Mouse (Mus musculus) neural tube, embryonic 12.5 days (tissue): ENCODE results near the gene Tas2r137. TPM values are rescaled to one million over a fixed set of nuclear protein-coding genes. Genes with fewer than 3 reads are reported as not detected.

Experiments
- ATAC-seq: fragments of 200-750 bp; cut with Nextera tagmentation; 2 replicates; pipeline ENCODE4 v1.8.0; 2017; ENCODE audit warnings: low read depth, mild to moderate bottlenecking, moderate TSS enrichment, moderate library complexity; ENCODE audit not compliant: low FRiP score
- H3K27ac ChIP-seq: fragments of 300-500 bp; sonication (generic); 2 replicates; pipeline ENCODE4 v1.5.1; 2016
- H3K27me3 ChIP-seq: fragments of 300-500 bp; sonication (generic); replicated peaks from 2 replicates; pipeline ENCODE4 v1.6.1; 2016; ENCODE audit warnings: mild to moderate bottlenecking
- H3K36me3 ChIP-seq: fragments of 300-500 bp; sonication (generic); 2 replicates; pipeline ENCODE4 v1.6.1; 2016; ENCODE audit warnings: mild to moderate bottlenecking
- H3K4me1 ChIP-seq: fragments of 300-500 bp; sonication (generic); 2 replicates; pipeline ENCODE4 v1.6.1; 2016
- H3K4me2 ChIP-seq: fragments of 300-500 bp; sonication (generic); replicated peaks from 2 replicates; pipeline ENCODE4 v1.6.1; 2016; ENCODE audit warnings: mild to moderate bottlenecking
- H3K4me3 ChIP-seq: fragments of 300-500 bp; sonication (generic); 2 replicates; pipeline ENCODE4 v1.5.1; 2016
- H3K9ac ChIP-seq: fragments of 300-500 bp; sonication (generic); 2 replicates; pipeline ENCODE4 v1.6.1; 2016; ENCODE audit warnings: mild to moderate bottlenecking
- H3K9me3 ChIP-seq: fragments of 300-500 bp; sonication (generic); 2 replicates; pipeline ENCODE4 v1.6.1; 2016; ENCODE audit warnings: mild to moderate bottlenecking
- WGBS: fragments of 180-500 bp; shearing (Covaris S2); methylation state at CpG from one replicate; pipeline ENCODE4 v1.1.7; 2016; 5-methylcytosine and 5-hydroxymethylcytosine counted together
- polyA plus RNA-seq: library from polyadenylated mRNA; unstranded; fragments of >200 nt; fragmentation: Nextera tagmentation; extraction: Ambion mirVana; gene quantifications from 2 replicates; pipeline ENCODE4 v1.2.1, GENCODE M21; 2016

The Tas2r137 gene
- polyA plus RNA-seq, result not detected in 2 replicates

GRCm38 (mm10) chr6:40490933-40491332 lies at the start of gene Tas2r137:
Gene Tas2r137 (plus strand): TSS chr6:40491233.
- Histone ChIP-seq H3K4me1 (no peaks in the 10 kb centered on the region), H3K36me3 (no peaks in the 10 kb centered on the region), H3K27ac (no peak within 1 kb of the TSS), H3K9ac (no peak within 1 kb of the TSS), H3K9me3 (no peaks in the 10 kb centered on the region), H3K4me2 (no peak within 1 kb of the TSS), H3K27me3 (no peaks in the 10 kb centered on the region), H3K4me3 (no peak within 1 kb of the TSS)
- ATAC-seq, result no peak

- Histone ChIP-seq H3K4me2 (no peak overlapping the region), H3K9me3 (no peaks in the 10 kb centered on the region), H3K36me3 (no peaks in the 10 kb centered on the region), H3K27me3 (no peaks in the 10 kb centered on the region; the same call in none of the 2 replicates), H3K4me3 (no peak overlapping the region), H3K9ac (no peak overlapping the region), H3K27ac (no peak overlapping the region), H3K4me1 (no peaks in the 10 kb centered on the region)
- ATAC-seq, result no peak
- WGBS, result 81% methylated on average over 3 of the region's 3 CpGs
Observed at GRCm38 (mm10) chr6:40441276-40441675, 49.8 kb upstream of the Tas2r137 start.

- H3K36me3 ChIP-seq, result no peaks in the 10 kb centered on the region
- WGBS, result 48% methylated on average over 3 of the region's 3 CpGs
- no peak overlapping the region for H3K4me2 ChIP-seq
- no peak overlapping the region for H3K9ac ChIP-seq
- ATAC-seq, result no peak
- H3K9me3 ChIP-seq, result no peaks in the 10 kb centered on the region
- H3K27me3 ChIP-seq, result no peaks in the 10 kb centered on the region; the same call in none of the 2 replicates
- no peak overlapping the region for H3K4me3 ChIP-seq
- H3K27ac ChIP-seq, result no peak overlapping the region
- no peaks in the 10 kb centered on the region for H3K4me1 ChIP-seq
Observed at GRCm38 (mm10) chr6:40441755-40442154, 49.3 kb upstream of the Tas2r137 start.

DNA sequence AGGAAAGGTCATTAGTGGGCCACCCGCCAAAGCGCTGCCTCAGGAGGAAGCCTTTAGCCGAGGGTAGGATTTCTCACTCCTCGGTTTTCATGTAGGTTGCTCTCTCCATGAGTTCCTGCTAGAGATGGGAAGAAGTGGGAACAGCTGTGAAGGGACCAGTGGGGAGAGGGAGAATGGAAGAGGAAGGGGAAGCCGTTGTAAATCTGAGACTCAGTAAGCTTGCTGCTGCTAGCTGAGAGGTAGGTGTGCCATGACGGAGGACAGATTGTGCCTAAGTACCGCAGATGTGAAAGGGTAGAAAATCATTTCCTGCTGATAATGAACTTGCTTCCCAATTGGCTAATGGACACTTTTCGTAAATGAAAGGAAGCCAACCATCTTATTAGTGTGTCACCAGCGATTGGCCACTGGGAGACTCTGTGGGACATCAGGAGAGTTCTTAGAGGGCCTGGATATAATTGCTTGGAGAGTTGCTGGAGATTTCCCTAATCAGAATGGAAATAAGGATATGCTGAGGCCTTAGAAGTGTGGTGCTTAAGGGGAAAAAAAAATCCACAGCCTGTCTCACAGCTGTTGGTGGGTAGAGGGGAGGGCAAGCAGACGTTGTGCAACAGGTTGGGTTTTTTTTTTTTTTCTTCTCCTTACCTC lies 47.6 kb upstream of the Tas2r137 start:
- H3K27ac ChIP-seq, result no peak overlapping the region
- H3K9me3 ChIP-seq, result no peaks in the 10 kb centered on the region
- H3K36me3 ChIP-seq, result no peaks in the 10 kb centered on the region
- WGBS, result 35% methylated on average over 10 of the region's 10 CpGs
- ATAC-seq, result no peak
- H3K27me3 ChIP-seq, result no peaks in the 10 kb centered on the region; the same call in none of the 2 replicates
- no peak overlapping the region for H3K4me2 ChIP-seq
- no peak overlapping the region for H3K9ac ChIP-seq
- H3K4me1 ChIP-seq, result no peaks in the 10 kb centered on the region
- no peak overlapping the region for H3K4me3 ChIP-seq

- H3K4me3 ChIP-seq, result no peak overlapping the region
- H3K9me3 ChIP-seq, result no peaks in the 10 kb centered on the region
Observed at GRCm38 (mm10) chr6:40448626-40449025, 42.4 kb upstream of the Tas2r137 start.

GRCm38 (mm10) chr6:40454436-40455041 lies 36.5 kb upstream of the Tas2r137 start:
- H3K9me3 ChIP-seq, result no peaks in the 10 kb centered on the region
- WGBS, result 24% methylated on average over 7 of the region's 7 CpGs
- H3K9ac ChIP-seq, result no peak overlapping the region
- H3K4me2 ChIP-seq, result no peak overlapping the region
- H3K4me3 ChIP-seq, result no peak overlapping the region
- H3K27ac ChIP-seq, result no peak overlapping the region
- no peaks in the 10 kb centered on the region for H3K4me1 ChIP-seq
- no peaks in the 10 kb centered on the region for H3K27me3 ChIP-seq
- H3K36me3 ChIP-seq, result no peaks in the 10 kb centered on the region
- ATAC-seq, result no peak

More at GRCm38 (mm10) chr6:40448626-40449025, 42.4 kb upstream of the Tas2r137 start:
- no peaks in the 10 kb centered on the region for H3K4me1 ChIP-seq
- ATAC-seq, result no peak
- no peak overlapping the region for H3K9ac ChIP-seq
- H3K27me3 ChIP-seq, result no peaks in the 10 kb centered on the region
- no peak overlapping the region for H3K27ac ChIP-seq
- no peak overlapping the region for H3K4me2 ChIP-seq
- no peaks in the 10 kb centered on the region for H3K36me3 ChIP-seq

- Histone ChIP-seq H3K27me3 (no peaks in the 10 kb centered on the region), H3K4me1 (no peaks in the 10 kb centered on the region), H3K27ac (no peak overlapping the region), H3K36me3 (no peaks in the 10 kb centered on the region), H3K4me3 (no peak overlapping the region), H3K9me3 (no peaks in the 10 kb centered on the region), H3K9ac (no peak overlapping the region), H3K4me2 (no peak overlapping the region)
- 48% methylated on average over 6 of the region's 6 CpGs for WGBS
- ATAC-seq, result no peak
Observed at GRCm38 (mm10) chr6:40465710-40466109, 25.3 kb upstream of the Tas2r137 start.

- H3K4me1 ChIP-seq, result peaks cover 10% of the 10 kb centered on the region; the same call in 1 of the 2 replicates
- H3K9ac ChIP-seq, result peak within 1 kb of the TSS; percentile 84
- peak within 1 kb of the TSS; percentile 64 for H3K27ac ChIP-seq
- peak; percentile 96 for ATAC-seq
- 1% methylated on average over 54 of the region's 54 CpGs for WGBS
- peak within 1 kb of the TSS; percentile 69 for H3K4me2 ChIP-seq
- H3K36me3 ChIP-seq, result peaks cover 27% of the 10 kb centered on the region
- no peaks in the 10 kb centered on the region for H3K27me3 ChIP-seq
- peak within 1 kb of the TSS; percentile 75 for H3K4me3 ChIP-seq
- no peaks in the 10 kb centered on the region for H3K9me3 ChIP-seq
Observed at GRCm38 (mm10) chr6:40470916-40471719, 19.9 kb upstream of the Tas2r137 start, which contains the start of gene Ssbp1. Gene Ssbp1 (plus strand): TSS chr6:40471352.

GRCm38 (mm10) chr6:40471720-40472010 lies 19.4 kb upstream of the Tas2r137 start:
- no peaks in the 10 kb centered on the region for H3K27me3 ChIP-seq
- under 1% methylated on average over 7 of the region's 7 CpGs for WGBS
- peaks cover 30% of the 10 kb centered on the region for H3K36me3 ChIP-seq
- H3K4me1 ChIP-seq, result peaks cover 10% of the 10 kb centered on the region; the same call in 1 of the 2 replicates
- H3K4me2 ChIP-seq, result peak overlapping the region; percentile 69
- ATAC-seq, result peak; percentile 9; the same call in 1 of the 2 replicates
- H3K9me3 ChIP-seq, result no peaks in the 10 kb centered on the region
- H3K9ac ChIP-seq, result peak overlapping the region; percentile 84
- peak overlapping the region; percentile 75 for H3K4me3 ChIP-seq
- H3K27ac ChIP-seq, result peak overlapping the region; percentile 64

DNA sequence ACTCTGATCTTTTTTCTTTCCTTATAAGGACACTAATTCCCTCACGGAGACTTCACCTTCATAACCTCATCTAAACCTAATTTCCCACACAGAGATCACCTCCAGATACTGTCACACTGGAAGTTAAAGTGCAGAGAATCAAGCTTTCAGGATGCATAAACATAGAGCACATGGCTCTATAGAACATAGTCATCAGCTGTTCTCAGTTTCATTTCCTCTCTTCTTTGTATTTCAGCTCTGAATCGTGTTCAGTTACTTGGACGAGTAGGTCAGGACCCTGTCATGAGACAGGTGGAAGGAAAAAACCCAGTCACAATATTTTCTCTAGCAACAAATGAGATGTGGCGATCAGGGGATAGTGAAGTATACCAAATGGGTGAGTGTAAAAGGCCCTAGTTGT lies 14.9 kb upstream of the Tas2r137 start:
- H3K4me1 ChIP-seq, result peaks cover 10% of the 10 kb centered on the region; the same call in 1 of the 2 replicates
- 93% methylated on average over 4 of the region's 4 CpGs for WGBS
- H3K9ac ChIP-seq, result no peak overlapping the region
- no peak overlapping the region for H3K27ac ChIP-seq
- no peak overlapping the region for H3K4me3 ChIP-seq
- H3K9me3 ChIP-seq, result no peaks in the 10 kb centered on the region
- H3K4me2 ChIP-seq, result no peak overlapping the region
- peaks cover 52% of the 10 kb centered on the region for H3K36me3 ChIP-seq
- no peak for ATAC-seq
- no peaks in the 10 kb centered on the region for H3K27me3 ChIP-seq

DNA sequence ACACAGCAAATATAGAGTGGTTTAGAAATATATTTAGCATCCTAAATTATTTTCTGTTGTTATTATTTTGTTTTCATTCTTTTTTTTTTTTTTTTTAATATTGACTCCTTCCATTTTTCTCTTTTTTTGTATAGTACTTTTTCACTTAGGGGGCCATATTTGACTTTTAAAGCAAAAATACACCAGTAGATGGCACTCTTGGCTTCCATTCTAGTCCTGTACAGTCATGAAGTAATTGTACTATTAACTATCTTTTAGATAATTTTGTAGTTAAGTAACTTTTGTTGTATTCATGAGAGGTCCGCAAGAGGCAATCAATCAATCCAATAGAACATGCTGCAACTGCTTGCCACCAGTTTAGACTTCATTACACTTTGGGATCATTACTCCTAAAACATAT lies 11.3 kb upstream of the Tas2r137 start:
- Histone ChIP-seq H3K27ac (no peak overlapping the region), H3K4me2 (no peak overlapping the region), H3K27me3 (no peaks in the 10 kb centered on the region), H3K9me3 (no peaks in the 10 kb centered on the region), H3K4me3 (no peak overlapping the region), H3K4me1 (no peaks in the 10 kb centered on the region), H3K36me3 (peaks cover 71% of the 10 kb centered on the region), H3K9ac (no peak overlapping the region)
- no peak for ATAC-seq
- 91% methylated on average over 1 of the region's 1 CpGs for WGBS

DNA sequence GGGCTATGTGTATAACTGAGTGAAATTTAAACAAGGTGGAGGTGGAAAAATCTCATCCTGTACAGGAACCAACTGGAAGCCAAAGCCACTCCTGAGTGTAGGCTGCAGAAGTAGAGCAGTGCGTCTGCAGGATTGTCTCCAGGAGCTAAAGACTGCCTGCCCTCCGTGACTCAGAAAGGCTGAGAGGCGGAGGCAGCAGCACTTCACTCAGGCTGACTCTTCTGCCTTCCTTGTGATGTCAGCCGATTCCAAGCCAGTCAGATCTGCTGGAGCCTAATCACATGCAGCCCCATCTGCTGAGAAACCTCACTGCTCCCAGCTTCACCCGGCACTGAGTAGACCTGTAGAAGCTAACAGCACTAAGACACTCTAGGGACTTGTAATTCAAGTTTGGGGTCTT lies 8.7 kb upstream of the Tas2r137 start:
- ATAC-seq, result no peak
- Histone ChIP-seq H3K27ac (no peak overlapping the region), H3K27me3 (no peaks in the 10 kb centered on the region), H3K9ac (no peak overlapping the region), H3K4me2 (no peak overlapping the region), H3K4me1 (no peaks in the 10 kb centered on the region), H3K4me3 (no peak overlapping the region), H3K9me3 (no peaks in the 10 kb centered on the region), H3K36me3 (peaks cover 49% of the 10 kb centered on the region)
- 97% methylated on average over 5 of the region's 5 CpGs for WGBS
